Mouse (Mus musculus) left cerebral cortex, postnatal 25 days (tissue): ENCODE measurements around the gene Gm37240. TPM values are rescaled to one million over a fixed set of nuclear protein-coding genes. Genes with fewer than 3 reads are reported as not detected.
A peak's percentile ranks its signal among the peaks of the same experiment; 100 is the strongest.
"Not testable (repeated sequence)": the region's sequence is repeated elsewhere in the genome, so short reads cannot be mapped to it uniquely, and the experiment has no call there.

Experiments
- DNase-seq, 2 experiments: peaks; one replicate each; pipeline ENCODE4 v3.0.0; 2022; ENCODE audit warnings: low spot score in 2 of 2, mixed read lengths in 1 of 2
- intact Hi-C: fragments of 180-260 bp; cut with DNase I; formaldehyde crosslinking; loops from one replicate; pipeline ENCODE4 v1.15.1; 2025
- total RNA-seq, 2 experiments: library from RNA; stranded (reverse); gene quantifications; 2 replicates each; pipeline ENCODE4 v1.2.3; 2021

Gm37240 gene
- total RNA-seq, 2 experiments from 2014 or later = 0.69 to 2.2 TPM

- no peak for DNase-seq
- intact Hi-C loops = no loop called here
Observed at GRCm38 (mm10) chr3:84658017-84658416, 1229.3 kb downstream of the Gm37240 start.

- no peak for DNase-seq
- intact Hi-C loops = no loop called here
Observed at GRCm38 (mm10) chr3:84657240-84657639, 1230.1 kb downstream of the Gm37240 start.

- DNase-seq, intact Hi-C loops: not testable (repeated sequence)
Observed at GRCm38 (mm10) chr3:84655785-84656150, 1231.5 kb downstream of the Gm37240 start.

- intact Hi-C loops = no loop called here
- DNase-seq = no peak
Observed at GRCm38 (mm10) chr3:84654900-84655784, 1232.2 kb downstream of the Gm37240 start.

- intact Hi-C loops = no loop called here
- peak in 1 of 2 experiments; percentile 26 for DNase-seq
Observed at GRCm38 (mm10) chr3:84654246-84654826, 1233.0 kb downstream of the Gm37240 start.

- no peak for DNase-seq
- intact Hi-C loops = no loop called here
Observed at GRCm38 (mm10) chr3:84653557-84654245, 1233.6 kb downstream of the Gm37240 start.

- DNase-seq = peak in 1 of 2 experiments; percentile 78
- intact Hi-C loops = no loop called here
Observed at GRCm38 (mm10) chr3:84652643-84653556, 1234.4 kb downstream of the Gm37240 start.

GRCm38 (mm10) chr3:84649578-84650327, 1237.6 kb downstream of the Gm37240 start:
- intact Hi-C loops = no loop called here
- no peak for DNase-seq

GRCm38 (mm10) chr3:84648069-84648468, 1239.2 kb downstream of the Gm37240 start:
- intact Hi-C loops, DNase-seq: not testable (repeated sequence)

- DNase-seq = no peak
- intact Hi-C loops = no loop called here
Observed at GRCm38 (mm10) chr3:84647616-84648015, 1239.7 kb downstream of the Gm37240 start.

GRCm38 (mm10) chr3:84646331-84646845, 1240.9 kb downstream of the Gm37240 start:
- intact Hi-C loops = no loop called here
- no peak for DNase-seq

GRCm38 (mm10) chr3:84646007-84646290, 1241.4 kb downstream of the Gm37240 start:
- DNase-seq = no peak
- intact Hi-C loops = no loop called here

- intact Hi-C loops = no loop called here
- no peak for DNase-seq
Observed at GRCm38 (mm10) chr3:84645156-84646006, 1241.9 kb downstream of the Gm37240 start.

- intact Hi-C loops = no loop called here
- DNase-seq = no peak
Observed at GRCm38 (mm10) chr3:84642942-84643341, 1244.4 kb downstream of the Gm37240 start.

- intact Hi-C loops = no loop called here
- no peak for DNase-seq
Observed at GRCm38 (mm10) chr3:84641391-84641790, 1245.9 kb downstream of the Gm37240 start.

GRCm38 (mm10) chr3:84640536-84640935, 1246.8 kb downstream of the Gm37240 start:
- intact Hi-C loops = no loop called here
- no peak for DNase-seq

- intact Hi-C loops = no loop called here
Observed at GRCm38 (mm10) chr3:84639767-84640500, 1247.4 kb downstream of the Gm37240 start.

More at GRCm38 (mm10) chr3:84639767-84640500, 1247.4 kb downstream of the Gm37240 start:
- DNase-seq = no peak
